Mouse (Mus musculus) right cerebral cortex, postnatal 25 days (tissue): ENCODE results near the gene Gm3752.
"Not testable (repeated sequence)": the region's sequence is repeated elsewhere in the genome, so short reads cannot be mapped to it uniquely, and the experiment has no call there.

Source experiments
- DNase-seq: peaks from one replicate; pipeline ENCODE4 v3.0.0; 2022

The Gm3752 gene

DNA sequence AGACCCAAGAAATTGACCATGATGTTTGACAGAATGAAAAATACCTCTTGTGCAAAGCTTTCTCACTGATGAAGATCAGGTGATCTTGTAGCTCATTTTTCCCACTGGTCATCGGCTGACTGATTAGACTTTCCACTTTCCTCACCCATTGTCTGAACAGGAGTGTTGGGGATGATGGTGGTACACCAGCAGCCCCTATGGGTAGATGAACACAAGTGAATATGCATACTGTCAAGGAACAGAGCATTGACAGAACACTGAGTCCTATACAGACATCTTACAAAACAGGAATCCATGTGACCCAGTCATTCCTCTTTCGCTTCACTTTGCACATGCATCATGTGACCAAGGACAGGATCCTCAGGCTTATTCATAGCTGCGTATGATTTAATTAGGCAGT lies at the start of gene Gm3752:
Gm3752 (minus strand) TSS at position 101 of the 400 bp plus-strand sequence.
- DNase-seq = not testable (repeated sequence)

DNA sequence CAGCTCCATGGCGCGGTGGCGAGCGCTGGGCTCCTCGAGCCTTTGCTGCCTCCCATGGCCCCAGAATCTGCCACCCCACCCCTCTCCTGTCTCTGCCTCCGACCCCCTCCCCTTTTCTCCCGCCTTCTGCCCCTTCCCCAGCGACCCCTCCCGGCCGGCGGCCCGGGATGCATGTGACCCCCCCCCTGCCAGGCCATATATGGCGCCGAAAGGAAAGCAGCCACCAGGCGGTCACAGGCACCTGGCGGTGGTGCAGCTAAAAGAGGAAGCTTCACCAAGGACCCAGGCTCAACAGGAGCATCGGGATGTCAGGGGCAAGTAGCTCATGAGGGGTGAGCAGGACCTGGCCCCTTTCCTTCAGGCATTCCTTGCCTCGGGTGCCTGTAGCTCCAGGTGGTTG lies 5.2 kb upstream of the Gm3752 start:
- not testable (repeated sequence) for DNase-seq

DNA sequence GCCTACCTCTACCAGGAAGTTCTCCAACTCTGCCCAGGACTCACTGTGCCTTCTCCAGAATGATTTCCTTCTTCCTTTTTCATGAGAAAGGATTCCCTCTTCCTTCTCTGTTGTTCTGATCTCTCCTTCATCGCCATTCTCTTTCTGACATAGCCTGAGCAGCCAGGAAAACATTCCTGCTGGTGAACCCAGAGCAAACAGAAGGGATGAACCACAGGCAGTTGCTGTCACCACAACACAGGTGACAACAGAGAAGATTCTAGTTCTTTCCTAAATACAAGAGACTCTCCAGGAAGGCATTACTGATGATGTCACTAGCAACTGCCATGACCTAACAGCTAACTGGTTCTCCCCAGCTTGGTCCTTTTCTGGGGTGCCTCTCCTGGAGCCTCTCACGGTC lies 32.7 kb downstream of the Gm3752 start, which contains the start of gene Gm3755:
Gm3755 (minus strand) TSS at position 101 of the 400 bp plus-strand sequence.
- DNase-seq = not testable (repeated sequence)

DNA sequence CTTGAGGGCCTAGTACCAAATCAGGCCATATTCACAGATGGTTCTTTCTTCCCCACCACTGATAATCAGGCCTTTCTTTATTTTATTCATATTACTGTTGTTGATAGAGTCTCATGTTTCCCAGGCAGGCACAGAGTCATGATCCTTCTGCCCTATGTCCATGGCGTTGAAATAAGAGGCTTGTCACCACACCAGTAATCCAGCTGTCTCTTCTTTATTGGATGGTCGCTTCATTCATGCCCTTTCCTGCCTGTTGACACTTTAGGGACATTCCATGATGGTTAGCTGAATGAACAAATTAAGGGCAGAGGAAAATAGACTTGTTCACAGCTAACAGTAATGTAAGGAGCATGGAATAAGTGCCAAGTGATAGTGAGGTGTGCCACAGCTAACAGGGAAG lies 61.1 kb downstream of the Gm3752 start:
- not testable (repeated sequence) for DNase-seq
